Mouse (Mus musculus): Measurements from ENCODE around the gene Gm12117.

Gene Gm12117

DNA sequence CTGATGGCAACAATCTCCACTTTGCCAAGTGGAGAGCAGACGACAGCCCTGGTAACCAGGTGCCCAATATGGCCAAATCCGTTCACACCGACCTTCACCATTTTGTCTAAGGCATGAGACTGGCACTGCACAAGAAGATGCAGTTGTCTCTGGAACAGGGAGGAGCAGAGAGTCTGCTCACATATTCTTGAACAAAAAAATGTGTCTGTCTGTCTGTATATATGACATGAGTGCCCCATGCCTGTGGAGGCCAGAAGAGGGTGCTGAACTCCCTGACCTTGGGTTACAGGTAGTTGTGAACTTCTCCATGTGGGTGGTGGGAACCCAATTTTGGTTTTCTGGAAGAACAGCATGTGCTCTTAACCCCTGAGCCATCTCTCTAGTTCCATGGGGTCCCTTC is at the start of gene Gm12117:
Gm12117 (minus strand) TSS at position 101 of the 400 bp plus-strand sequence.
- no peak for DNase-seq (ENCODE audit: low read depth, low spot score)

DNA sequence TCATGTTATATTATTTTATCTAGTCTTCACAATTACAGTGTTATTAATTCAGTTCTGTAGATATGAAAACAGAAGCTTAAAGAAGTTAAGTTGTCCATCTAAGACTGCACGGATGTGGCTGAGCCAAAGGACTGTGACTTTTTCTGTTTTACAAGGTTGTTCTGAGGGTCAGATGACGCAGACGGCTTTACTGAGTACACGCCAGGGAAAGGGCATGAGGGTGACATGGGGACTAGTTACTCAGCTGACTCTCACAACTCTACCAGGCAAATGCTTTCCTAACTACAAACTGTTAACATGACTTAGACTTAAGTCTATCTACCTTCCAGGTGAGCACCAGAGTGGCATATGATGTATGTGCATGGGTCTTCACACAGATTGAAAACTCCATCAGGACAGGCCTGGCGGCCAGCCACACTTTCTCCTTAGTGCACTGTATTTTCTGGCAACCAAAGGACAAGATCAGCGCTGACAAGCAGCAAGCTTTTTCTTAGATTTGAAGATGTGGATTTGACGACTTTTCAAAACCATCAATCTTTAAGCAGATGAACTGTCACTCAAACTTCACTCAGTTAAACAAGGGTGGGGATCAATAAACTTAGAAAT is 42.6 kb upstream of the Gm12117 start:
- DNase-seq (ENCODE audit: low read depth, low spot score), result no peak

DNA sequence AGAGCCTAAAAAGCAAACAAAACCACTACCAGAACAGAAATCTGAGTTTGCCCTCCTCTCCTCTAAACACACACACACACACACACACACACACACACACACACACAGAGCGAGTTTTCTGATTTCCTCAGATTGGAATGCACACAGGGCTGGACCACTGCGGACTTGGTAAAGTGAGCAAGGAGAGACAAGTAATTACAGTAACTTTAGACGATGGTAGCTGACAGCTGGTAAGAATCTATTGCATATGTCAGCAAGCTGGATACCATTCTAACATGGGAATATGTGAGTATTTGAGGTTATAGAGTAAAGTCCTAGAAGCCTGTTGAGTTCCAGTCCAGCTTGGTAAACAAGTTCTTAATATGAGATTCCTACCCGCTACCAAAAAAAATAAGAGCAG is 33.0 kb upstream of the Gm12117 start:
- DNase-seq (ENCODE audit: low read depth, low spot score), result no peak

DNA sequence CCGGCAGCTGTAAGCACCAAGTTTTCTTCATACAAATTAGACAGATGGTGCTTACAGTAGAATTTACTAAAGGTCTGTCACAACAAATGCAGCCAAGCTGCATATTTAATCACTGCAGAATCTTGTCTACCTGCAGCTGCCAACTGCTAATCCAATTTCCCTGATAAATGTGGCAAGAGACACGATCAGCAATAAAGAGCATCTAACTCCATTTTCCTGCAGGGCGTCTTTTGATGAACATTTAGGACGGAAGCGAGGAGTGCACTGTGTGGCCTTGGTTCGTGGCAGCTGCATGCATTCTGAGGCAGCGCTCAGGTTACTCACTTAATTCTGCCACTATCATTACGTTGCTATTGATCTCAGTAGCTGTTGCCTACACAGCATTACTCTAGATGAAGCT is 24.3 kb upstream of the Gm12117 start:
- DNase-seq (ENCODE audit: low read depth, low spot score), result no peak

DNA sequence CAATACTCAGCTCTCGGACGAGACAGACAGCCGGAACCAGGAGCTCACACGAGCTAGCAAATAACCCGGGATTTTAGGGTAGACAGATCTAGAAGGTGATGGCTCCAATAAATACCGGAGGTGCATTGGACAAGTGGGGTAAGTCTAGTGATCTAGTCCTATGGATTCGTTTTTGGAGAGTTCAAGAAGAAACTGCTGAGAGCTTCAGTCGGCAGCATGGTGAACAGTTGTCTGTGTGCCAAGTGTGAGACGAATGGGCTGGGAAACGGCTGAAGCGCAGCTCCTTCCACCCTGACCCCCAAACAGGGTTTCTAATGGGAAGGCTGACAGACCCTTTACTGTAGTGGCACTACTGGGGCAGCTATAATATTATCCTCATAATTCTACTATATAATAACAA is 22.8 kb upstream of the Gm12117 start:
- DNase-seq (ENCODE audit: low read depth, low spot score), result no peak

DNA sequence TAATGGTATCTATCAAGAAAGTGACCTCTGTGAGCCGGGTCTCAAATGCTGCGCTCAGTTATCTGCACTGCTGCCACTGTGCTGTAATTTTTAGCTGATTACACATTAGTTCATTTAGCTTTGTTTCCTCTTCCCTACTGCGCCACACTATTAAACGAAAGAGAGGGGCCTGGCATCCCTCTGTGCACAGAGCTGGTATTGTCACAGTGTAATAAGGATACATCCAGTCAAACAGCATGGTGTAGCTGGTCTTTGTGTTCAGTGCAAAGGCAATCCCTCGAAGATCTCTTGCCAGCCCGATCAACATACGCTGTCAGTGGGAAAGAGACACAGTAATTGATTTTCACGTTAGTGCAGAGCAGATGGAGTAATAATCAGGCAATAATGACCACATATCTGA is 20.6 kb upstream of the Gm12117 start:
- no peak for DNase-seq (ENCODE audit: low read depth, low spot score)

DNA sequence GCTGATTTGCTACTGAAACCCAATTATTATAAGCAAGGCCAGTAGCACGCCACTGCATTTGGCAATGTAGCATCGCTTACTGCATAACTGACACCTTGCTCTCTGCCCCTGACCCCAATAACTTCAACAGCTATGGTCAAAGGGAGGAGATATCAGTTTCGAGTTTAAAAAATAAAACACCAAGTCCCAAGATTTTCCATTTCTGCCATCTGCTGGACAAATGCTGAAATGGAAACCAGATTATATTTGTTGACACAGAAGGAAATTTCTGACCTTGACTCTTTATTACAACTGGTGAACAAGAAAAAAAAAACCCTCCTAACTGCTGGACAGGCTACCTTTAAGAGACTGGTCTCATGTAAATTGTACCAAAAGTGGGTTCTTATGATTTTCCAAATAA is 18.9 kb upstream of the Gm12117 start:
- no peak for DNase-seq (ENCODE audit: low read depth, low spot score)

DNA sequence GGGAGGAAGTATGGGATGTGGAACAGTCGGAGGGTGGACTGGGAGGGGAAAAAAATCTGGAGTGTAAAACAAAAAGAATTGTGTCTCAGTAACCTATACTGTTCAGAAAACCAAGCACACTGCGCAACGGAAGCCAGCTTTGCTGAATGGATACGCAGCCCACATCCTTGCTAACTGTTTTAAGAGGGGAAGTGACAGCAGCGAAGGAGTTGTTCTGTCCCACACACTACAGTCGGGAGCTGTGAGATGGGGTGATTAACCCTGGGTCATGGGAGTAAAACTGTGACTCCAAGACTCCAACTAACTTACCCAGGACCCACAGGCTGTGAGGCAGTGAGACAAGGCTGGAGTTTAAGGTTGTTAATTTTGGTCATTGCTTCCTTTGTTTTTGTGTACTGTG is 17.5 kb upstream of the Gm12117 start:
- no peak for DNase-seq (ENCODE audit: low read depth, low spot score)

DNA sequence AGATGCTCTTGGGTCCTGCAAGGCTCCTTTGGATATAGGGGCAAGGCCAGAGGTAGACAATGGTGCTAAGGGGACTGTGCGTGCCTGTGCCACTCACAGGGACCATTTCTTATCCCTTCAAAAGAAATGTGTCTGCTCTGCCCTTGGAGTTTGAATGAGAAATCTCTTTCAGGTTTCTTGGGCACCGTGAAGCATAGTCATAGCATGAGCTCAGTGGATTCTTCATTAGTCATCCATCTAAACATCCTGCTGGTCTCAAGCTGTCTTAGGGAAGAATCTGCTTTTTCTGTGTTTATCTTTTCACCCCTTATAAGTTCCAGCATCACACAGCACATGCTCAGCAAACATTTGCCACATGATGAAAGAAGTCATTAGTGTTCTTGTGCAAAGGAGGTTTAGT is 2.0 kb upstream of the Gm12117 start:
- DNase-seq (ENCODE audit: low read depth, low spot score), result no peak

DNA sequence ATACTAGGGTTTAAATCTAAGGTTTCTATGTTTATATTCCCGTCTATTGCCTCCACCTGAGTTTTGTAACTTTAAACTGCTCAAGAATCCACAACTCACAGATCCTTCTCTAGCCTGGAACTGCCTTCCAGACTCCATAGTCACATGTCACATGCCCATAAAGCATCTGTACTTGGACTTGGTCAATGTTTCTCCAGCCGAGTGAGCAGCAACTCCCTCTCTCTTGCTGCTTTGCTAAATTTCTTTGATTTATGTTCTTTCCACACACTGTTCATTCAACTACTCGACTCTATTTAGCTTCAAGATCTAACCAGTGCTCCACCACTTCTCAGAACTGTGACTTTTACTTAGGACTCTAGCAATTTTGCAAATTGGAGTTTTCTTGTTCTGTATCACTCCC is 1.7 kb downstream of the Gm12117 start:
- no peak for DNase-seq (ENCODE audit: low read depth, low spot score)

DNA sequence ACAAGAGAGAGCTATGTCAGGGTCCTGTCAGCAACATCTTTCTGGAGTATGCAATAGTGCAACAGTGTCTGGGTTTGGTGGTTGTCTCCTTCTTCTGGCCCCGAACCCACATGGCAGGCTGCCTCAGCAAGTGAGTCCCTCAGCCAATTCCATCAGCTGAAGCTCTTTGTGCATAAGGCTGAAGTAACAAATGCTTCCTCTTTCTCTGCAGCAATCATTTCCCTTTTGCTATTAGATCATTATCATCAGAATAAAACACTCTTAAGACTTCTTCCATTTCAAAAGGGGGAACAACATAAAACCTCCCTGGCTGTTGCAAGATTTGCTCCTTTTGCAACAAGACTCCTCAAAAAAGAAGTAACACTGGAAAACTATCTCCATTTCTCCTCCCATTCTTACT is 2.2 kb downstream of the Gm12117 start:
- DNase-seq (ENCODE audit: low read depth, low spot score), result no peak

DNA sequence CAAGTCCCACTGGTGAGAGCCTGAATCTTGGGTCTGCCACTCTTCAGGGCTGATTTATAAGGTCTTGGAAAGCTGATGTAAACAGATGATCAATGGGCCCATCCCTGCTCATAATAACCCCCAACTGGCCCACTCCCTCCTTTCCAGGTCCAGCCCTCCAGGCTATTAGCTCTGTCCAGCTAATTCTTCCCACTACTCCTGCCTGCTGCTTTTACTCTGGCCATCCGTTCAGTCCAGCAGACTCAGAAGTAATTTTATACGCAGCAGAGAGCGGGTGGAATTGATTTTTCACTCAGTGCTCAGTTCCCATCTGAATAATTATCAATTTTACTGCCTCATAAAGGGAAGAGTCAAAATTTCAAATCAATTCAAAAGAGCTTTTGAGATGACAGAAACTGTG is 36.2 kb downstream of the Gm12117 start:
- no peak for DNase-seq (ENCODE audit: low read depth, low spot score)

DNA sequence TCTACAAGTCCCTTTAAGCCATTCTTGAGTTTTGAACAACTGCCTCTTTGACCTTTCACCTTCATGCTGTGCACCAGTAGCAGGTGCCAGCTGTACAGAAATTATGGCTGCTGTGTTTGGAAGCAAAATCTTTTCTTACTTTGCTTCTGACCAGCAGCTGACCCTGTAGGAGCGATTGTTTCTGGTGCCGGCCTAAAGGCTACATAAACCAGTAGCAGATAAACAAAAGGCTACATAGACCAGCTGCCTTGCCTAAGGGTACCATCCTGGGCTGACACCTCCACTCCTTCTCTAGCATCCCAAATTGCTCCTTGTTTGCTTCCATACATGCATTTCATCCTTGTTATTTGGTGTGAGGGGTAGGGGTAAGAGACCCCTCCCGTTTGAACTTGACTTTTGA is 42.4 kb downstream of the Gm12117 start:
- DNase-seq (ENCODE audit: low read depth, low spot score), result no peak

DNA sequence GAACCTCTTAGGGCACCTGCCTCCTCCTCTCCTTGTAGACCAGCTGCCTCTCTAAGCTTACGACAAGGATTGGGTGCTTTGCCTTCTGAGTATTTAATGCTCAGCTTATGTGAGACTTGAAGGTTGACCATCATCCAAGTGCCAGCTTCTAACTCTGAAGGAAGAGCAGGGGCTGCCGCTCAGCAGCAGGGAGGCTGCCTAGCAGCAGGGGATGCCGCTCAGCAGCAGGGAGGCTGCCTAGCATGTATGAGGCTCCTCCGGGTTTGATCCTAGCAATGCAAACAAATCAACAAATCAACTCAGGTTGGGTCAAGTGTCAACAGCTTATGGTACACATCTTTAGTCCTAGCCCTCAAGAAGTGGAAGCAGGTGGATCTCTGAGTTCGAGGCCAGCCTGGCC is 44.5 kb downstream of the Gm12117 start:
- DNase-seq (ENCODE audit: low read depth, low spot score), result no peak

DNA sequence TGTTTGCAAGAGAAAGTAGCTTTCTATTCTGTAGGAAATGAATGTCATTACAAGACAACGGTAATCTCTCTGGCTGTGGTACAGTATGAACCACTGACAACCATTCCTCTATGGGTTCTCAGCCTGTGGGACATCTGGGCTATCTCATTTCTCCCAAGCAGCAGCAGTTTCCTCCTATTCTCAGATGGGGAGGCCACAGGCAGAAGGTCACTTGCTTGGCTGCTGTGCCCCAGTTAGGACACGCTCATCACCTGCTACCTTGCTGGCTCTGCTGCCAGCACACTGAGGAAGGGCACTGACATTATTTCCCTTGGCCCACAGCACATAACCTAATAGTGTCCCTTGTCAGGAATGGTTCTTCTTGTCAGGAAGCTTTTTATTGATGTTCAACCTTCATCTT is 48.4 kb downstream of the Gm12117 start:
- no peak for DNase-seq (ENCODE audit: low read depth, low spot score)

DNA sequence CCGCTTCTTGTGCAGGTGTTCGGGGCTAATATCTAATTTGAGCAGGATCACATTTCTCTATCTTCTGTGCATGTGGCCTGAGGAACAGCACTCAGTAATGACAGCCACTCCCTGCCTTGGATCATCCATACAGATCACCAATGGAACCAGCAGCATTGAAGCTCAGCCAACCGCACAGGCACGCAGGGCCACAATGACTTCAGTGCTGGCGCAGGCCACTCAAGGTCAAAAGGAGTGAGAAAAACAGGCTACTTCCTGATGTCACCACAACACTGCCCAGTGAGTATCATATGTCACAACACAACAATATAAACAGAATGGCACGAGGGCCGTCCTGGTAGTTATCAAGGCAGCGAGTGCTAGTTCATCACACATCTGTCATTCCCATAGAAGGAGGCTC is 50.0 kb downstream of the Gm12117 start:
- no peak for DNase-seq (ENCODE audit: low read depth, low spot score)
